Mouse (Mus musculus) small intestine, adult 2 months (tissue): Measurements from ENCODE around the gene Vav3. TPM values are rescaled to one million over a fixed set of nuclear protein-coding genes. Genes with fewer than 3 reads are reported as not detected.

Experiments
- H3K27ac ChIP-seq: fragments of 200-500 bp; 2 replicates; pipeline ENCODE4 v1.5.1; 2012; ENCODE audit warnings: low read depth, low read length, control low read depth, inconsistent platforms; ENCODE audit not compliant: insufficient read depth
- H3K27me3 ChIP-seq: fragments of 200-500 bp; 2 replicates; pipeline ENCODE4 v1.6.1; 2012; ENCODE audit warnings: mild to moderate bottlenecking, moderate library complexity, low read length, inconsistent platforms; ENCODE audit not compliant: control insufficient read depth, insufficient read depth
- H3K36me3 ChIP-seq: fragments of 200-500 bp; 2 replicates; pipeline ENCODE4 v1.6.1; 2012; ENCODE audit warnings: mild to moderate bottlenecking, low read length, control low read depth, inconsistent platforms; ENCODE audit not compliant: control insufficient read depth, insufficient read depth
- H3K4me1 ChIP-seq: fragments of 200-500 bp; 2 replicates; pipeline ENCODE4 v1.6.1; 2012; ENCODE audit warnings: low read length, inconsistent platforms, mixed read lengths; ENCODE audit not compliant: control insufficient read depth, insufficient read depth, insufficient read length
- H3K4me3 ChIP-seq: fragments of 200-500 bp; 2 replicates; pipeline ENCODE4 v1.5.1; 2012; ENCODE audit warnings: low read depth, mild to moderate bottlenecking, control low read depth, inconsistent platforms, low read length, moderate library complexity
- CTCF ChIP-seq: fragments of 200-500 bp; IDR thresholded peaks from 2 replicates; pipeline ENCODE4 v1.5.1; 2012; ENCODE audit warnings: low read depth, mild to moderate bottlenecking, control low read depth, inconsistent platforms, low read length, moderate library complexity, mixed read lengths; ENCODE audit not compliant: insufficient replicate concordance, insufficient read length; ENCODE audit errors: extremely low read depth
- POLR2A ChIP-seq: fragments of 200-500 bp; IDR thresholded peaks from 2 replicates; pipeline ENCODE4 v1.6.1; 2012; ENCODE audit warnings: low read depth, mild to moderate bottlenecking, control low read depth, inconsistent platforms, low read length, moderate library complexity
- WGBS: fragments of 180-500 bp; shearing (Covaris S2); methylation state at CpG from one replicate; pipeline ENCODE4 v1.1.7; 2018; 5-methylcytosine and 5-hydroxymethylcytosine counted together
- polyA plus RNA-seq: library from polyadenylated mRNA; depleted of rRNA; stranded (reverse); fragments of >200 nt; gene quantifications from 2 replicates; pipeline ENCODE4 v1.2.3, GENCODE M21; 2012

Vav3 gene
- polyA plus RNA-seq, 1 experiment, result 0.34 TPM

DNA sequence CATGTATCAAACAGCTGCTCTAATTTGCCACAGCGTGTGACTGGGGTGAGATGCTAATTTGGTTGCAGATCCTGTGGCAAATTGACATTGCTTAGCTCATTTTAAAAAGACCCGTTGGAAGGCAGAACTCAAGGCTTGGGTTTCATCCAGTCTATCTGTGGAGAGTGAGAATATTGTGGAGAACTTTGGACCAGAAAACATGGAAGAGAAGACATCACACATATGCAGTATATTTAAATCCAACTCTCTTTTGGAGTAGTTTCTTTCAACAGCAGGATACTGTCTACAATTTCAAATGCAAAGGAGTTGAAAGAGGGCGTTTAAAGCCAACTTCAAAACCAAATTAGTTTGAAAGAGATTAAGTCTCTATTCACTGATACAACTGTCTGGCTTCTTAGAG is 13.3 kb upstream of the Vav3 start:
- H3K4me1 ChIP-seq, result no peaks in the 10 kb centered on the region
- H3K27me3 ChIP-seq, result no peaks in the 10 kb centered on the region
- no peak overlapping the region for H3K4me3 ChIP-seq
- H3K36me3 ChIP-seq, result no peaks in the 10 kb centered on the region
- H3K27ac ChIP-seq, result no peak overlapping the region
- no peak for TF ChIP-seq POLR2A
- no peak for TF ChIP-seq CTCF
- 70% methylated on average over 3 of the region's 3 CpGs for WGBS

DNA sequence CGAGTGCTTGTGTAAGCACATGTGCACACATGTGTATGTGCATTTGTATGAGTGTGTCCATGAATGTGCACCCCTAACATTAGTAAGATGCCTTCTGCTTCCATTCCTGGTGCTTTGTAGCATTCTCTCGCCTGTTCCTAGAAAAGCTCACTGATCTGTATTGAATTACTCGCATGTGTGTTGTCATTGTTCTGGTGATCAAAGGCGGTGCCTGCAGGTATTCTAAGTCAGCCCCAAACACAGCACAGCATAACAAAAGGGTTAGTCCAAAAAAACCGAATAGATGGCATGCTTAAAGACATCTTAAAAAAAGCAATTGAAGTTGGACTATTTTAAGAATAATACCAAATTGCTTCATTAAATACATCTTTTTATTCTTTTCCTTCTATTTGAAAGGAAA is 7.7 kb upstream of the Vav3 start:
- no peak overlapping the region for H3K27ac ChIP-seq
- no peaks in the 10 kb centered on the region for H3K4me1 ChIP-seq
- 64% methylated on average over 5 of the region's 5 CpGs for WGBS
- no peaks in the 10 kb centered on the region for H3K27me3 ChIP-seq
- no peaks in the 10 kb centered on the region for H3K36me3 ChIP-seq
- TF ChIP-seq CTCF (no peak), POLR2A (no peak)
- no peak overlapping the region for H3K4me3 ChIP-seq

DNA sequence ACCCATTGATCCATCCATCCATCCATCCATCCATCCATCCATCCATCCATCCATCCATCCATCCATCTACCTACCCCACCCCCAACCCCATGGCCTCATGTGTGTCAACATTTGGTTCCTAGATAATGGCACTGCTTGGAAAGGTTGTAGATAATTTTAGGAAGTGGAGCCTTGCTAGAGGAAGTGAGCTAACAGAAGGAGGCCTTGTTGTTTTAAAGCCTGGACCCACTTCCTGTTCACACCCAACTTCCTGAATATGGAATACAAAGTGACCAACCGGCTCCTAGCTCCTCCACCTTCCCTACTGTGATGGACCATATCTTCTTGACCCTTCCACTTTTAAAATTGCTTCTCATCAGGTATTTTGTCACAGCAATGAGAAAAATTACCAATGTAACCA is 5.0 kb upstream of the Vav3 start:
- TF ChIP-seq POLR2A, result no peak
- TF ChIP-seq CTCF, result no peak
- no peak overlapping the region for H3K4me3 ChIP-seq
- 64% methylated on average over 1 of the region's 1 CpGs for WGBS

DNA sequence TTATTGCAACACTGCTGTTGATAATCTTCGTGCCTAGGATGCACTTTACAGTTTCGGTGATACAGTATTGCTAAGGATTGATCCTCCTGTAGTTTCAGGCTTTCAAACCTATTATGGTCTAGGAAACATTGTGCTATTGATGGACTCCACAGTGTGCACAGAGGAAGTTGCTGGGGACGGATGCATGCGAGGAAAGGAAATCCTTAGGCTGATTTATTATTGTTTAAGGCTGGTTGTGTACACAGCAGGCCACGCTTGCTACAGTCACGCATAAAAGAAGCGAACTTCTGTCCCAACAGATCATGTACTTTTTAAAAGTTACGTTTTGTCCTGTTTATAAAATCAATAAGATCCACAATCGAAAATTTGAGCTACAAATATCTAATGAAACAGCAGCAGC is 1.2 kb upstream of the Vav3 start:
- peaks cover 17% of the 10 kb centered on the region for H3K27me3 ChIP-seq
- no peak overlapping the region for H3K4me3 ChIP-seq
- WGBS, result 62% methylated on average over 9 of the region's 9 CpGs

More for the DNA sequence above, 5.0 kb upstream of the Vav3 start:
- H3K36me3 ChIP-seq, result no peaks in the 10 kb centered on the region
- no peak overlapping the region for H3K27ac ChIP-seq
- no peaks in the 10 kb centered on the region; the same call in 1 of the 2 replicates for H3K4me1 ChIP-seq
- peaks cover 8% of the 10 kb centered on the region; the same call in 1 of the 2 replicates for H3K27me3 ChIP-seq

DNA sequence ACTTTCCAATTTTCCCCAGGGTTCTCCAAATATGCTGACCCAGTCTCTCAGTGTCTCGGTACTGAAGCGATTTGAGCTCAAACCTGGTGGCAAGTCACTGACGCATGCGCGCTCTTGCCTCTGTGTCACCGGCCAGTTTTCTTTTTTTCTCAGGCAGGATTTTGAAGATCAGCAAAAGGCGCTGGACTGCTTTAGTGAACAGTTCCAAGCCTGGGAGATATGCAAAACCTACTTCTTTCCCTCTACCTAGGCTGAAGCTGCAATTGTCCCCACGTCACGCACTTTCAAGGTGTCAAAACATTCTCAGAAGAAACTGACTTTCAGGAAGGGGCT is 546 bp upstream of the Vav3 start:
- Histone ChIP-seq H3K4me1 (no peaks in the 10 kb centered on the region; the same call in 1 of the 2 replicates), H3K27me3 (peaks cover 17% of the 10 kb centered on the region), H3K27ac (no peak overlapping the region), H3K4me3 (peak overlapping the region; percentile 60), H3K36me3 (no peaks in the 10 kb centered on the region)
- 3% methylated on average over 9 of the region's 9 CpGs for WGBS
- TF ChIP-seq POLR2A, result no peak

More for the DNA sequence above, 1.2 kb upstream of the Vav3 start:
- no peak overlapping the region for H3K27ac ChIP-seq
- TF ChIP-seq POLR2A (no peak), CTCF (no peak)
- H3K36me3 ChIP-seq, result no peaks in the 10 kb centered on the region
- H3K4me1 ChIP-seq, result no peaks in the 10 kb centered on the region; the same call in 1 of the 2 replicates

DNA sequence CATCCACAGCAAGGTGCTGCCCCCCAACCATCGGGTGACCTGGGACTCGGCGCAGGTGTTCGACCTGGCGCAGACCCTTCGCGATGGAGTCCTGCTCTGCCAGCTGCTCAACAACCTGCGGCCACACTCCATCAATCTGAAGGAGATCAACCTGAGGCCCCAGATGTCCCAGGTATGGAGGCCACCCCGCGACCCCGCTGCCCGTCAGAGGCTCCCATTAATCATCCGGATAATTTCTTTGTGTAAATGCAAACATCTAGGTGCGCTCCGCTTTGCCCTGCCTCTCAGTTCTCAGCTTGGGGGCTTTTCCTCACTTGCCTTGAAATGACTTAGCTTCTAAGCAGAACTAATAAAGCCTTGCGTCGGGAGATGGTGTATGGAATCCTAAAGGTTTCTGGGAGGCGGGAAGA is 623 bp downstream of the Vav3 start:
- Histone ChIP-seq H3K4me1 (no peaks in the 10 kb centered on the region; the same call in 1 of the 2 replicates), H3K4me3 (peak overlapping the region; percentile 60), H3K27me3 (peaks cover 17% of the 10 kb centered on the region), H3K36me3 (no peaks in the 10 kb centered on the region), H3K27ac (peak overlapping the region; percentile 12; the same call in 1 of the 2 replicates)
- WGBS, result 2% methylated on average over 18 of the region's 18 CpGs
- TF ChIP-seq CTCF (no peak), POLR2A (no peak)

DNA sequence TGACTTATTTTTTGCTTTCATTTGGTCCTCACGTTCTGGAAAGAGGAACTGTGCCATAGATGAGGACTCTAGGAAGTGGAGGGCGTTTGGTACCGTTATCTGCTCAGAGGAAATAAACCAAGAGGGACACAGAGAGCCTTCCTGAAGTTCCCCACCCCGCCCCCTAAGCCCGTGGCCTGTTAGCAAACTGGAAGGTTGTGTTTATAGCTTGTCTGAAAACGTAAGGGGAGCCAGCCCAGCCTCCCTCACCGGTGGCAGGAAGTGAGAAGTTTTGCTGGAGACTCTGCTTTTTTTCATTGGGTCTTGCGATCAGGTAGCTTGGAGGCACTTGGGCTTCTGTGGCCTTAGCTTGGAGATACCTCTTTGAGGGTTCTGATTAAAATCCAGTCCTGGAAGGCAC is 1.2 kb downstream of the Vav3 start:
- peaks cover 17% of the 10 kb centered on the region for H3K27me3 ChIP-seq
- H3K4me1 ChIP-seq, result no peaks in the 10 kb centered on the region; the same call in 1 of the 2 replicates
- 5% methylated on average over 8 of the region's 8 CpGs for WGBS
- H3K4me3 ChIP-seq, result peak overlapping the region; percentile 60
- TF ChIP-seq POLR2A, result no peak
- no peak for TF ChIP-seq CTCF
- peak overlapping the region; percentile 54; the same call in 1 of the 2 replicates for H3K27ac ChIP-seq
- no peaks in the 10 kb centered on the region for H3K36me3 ChIP-seq

DNA sequence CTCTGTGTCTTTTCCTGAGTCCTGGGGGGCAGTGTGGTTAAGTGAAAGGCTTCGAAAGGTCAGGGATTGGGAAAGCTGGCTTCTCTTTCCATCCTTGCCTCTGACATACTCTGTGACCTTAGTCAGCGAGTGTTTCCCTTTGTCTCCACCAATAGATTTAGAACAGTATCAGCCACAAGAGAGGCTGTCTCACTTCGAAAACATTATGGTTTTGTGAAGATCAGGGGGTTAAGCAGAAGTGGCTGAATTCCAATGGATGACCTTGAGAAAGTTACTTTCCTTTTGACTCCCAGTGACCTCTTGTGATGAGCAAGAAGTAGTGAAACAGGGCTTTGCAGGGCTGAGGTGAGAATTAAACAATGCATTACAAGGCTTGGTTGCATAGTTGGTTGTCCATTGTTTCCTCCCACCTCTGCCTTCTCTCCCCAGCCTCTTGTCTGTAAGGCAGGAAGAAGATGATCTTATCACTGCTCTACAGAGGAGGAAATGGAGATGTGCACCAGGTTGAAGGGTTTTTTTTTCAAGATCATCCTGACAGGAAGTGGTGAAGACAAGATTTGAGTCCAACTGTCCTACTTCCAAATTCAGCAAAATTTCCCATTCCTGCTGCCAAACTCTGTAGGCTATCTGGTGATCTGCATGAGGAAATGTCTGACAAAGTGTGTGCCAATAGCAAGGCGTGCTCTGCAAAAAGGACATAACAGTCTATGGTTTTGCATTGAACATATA is 11.7 kb downstream of the Vav3 start:
- 75% methylated on average over 4 of the region's 4 CpGs for WGBS
- TF ChIP-seq CTCF (no peak), POLR2A (no peak)
- H3K36me3 ChIP-seq, result no peaks in the 10 kb centered on the region
- no peak overlapping the region for H3K27ac ChIP-seq
- H3K27me3 ChIP-seq, result no peaks in the 10 kb centered on the region
- H3K4me3 ChIP-seq, result no peak overlapping the region
- no peaks in the 10 kb centered on the region for H3K4me1 ChIP-seq
